In genomic region chr11:96970341-96970740, GRCm38 (mm10) we compare ENCODE assay signal across 10 mouse cellular contexts. TPM values are rescaled to one million over a fixed set of nuclear protein-coding genes. Genes with fewer than 3 reads are reported as not detected.
A peak's percentile ranks its signal among the peaks of the same experiment; 100 is the strongest.
DNase-seq lines count a peak whose midpoint lies in the region; ATAC-seq and TF ChIP-seq lines count a peak whose summit lies in the region.
"Had no signal": no experiment of that assay in that cellular context is flagged by ENCODE, and none has a peak within 500 bp of the region (broad histone marks: within the 10 kb centered on the region; RNA-seq: fewer than 3 reads in every experiment).

No protein-coding gene starts in this region.

- 28% methylated on average over 3 of the region's 3 CpGs for WGBS in heart, embryonic 15.5 days
- 46% methylated on average over 3 of the region's 3 CpGs for WGBS in lung, postnatal 0 days
- 62% methylated on average over 3 of the region's 3 CpGs for WGBS in intestine, postnatal 0 days
- WGBS in stomach, postnatal 0 days: 38% methylated on average over 3 of the region's 3 CpGs

- TF ChIP-seq EP300 in lung, postnatal 0 days (IDR thresholded peaks at IDR 0.05): no peak
- TF ChIP-seq EP300 in stomach, postnatal 0 days (optimal IDR thresholded peaks at IDR 0.05): no peak

- no peaks in the 10 kb centered on the region for H3K36me3 ChIP-seq in heart, embryonic 15.5 days
- no peaks in the 10 kb centered on the region for H3K36me3 ChIP-seq in lung, postnatal 0 days (ENCODE audit: insufficient read depth, low read length)
- H3K36me3 ChIP-seq in intestine, postnatal 0 days (ENCODE audit: control insufficient read depth, insufficient read depth): no peaks in the 10 kb centered on the region; the same call in 1 of the 2 replicates
- no peaks in the 10 kb centered on the region for H3K36me3 ChIP-seq in stomach, postnatal 0 days (ENCODE audit: control insufficient read depth, insufficient read depth, low read length)

- H3K9me3 ChIP-seq in heart, embryonic 15.5 days (replicated peaks): no peaks in the 10 kb centered on the region
- H3K9me3 ChIP-seq in lung, postnatal 0 days (ENCODE audit: low read length): no peaks in the 10 kb centered on the region
- no peaks in the 10 kb centered on the region for H3K9me3 ChIP-seq in intestine, postnatal 0 days (ENCODE audit: control insufficient read depth)
- no peaks in the 10 kb centered on the region for H3K9me3 ChIP-seq in stomach, postnatal 0 days (ENCODE audit: control insufficient read depth, low read length)
- H3K9me3 ChIP-seq: forebrain, embryonic 10.5 days had no signal

- H3K4me3 ChIP-seq in heart, embryonic 15.5 days: no peak overlapping the region
- H3K4me3 ChIP-seq in lung, postnatal 0 days (ENCODE audit: low read depth, low read length): no peak overlapping the region
- no peak overlapping the region for H3K4me3 ChIP-seq in intestine, postnatal 0 days (ENCODE audit: low read depth, low read length)
- H3K4me3 ChIP-seq in stomach, postnatal 0 days (ENCODE audit: low read depth, low read length): no peak overlapping the region
- H3K4me3 ChIP-seq: forebrain, embryonic 10.5 days had no signal

- no peak for TF ChIP-seq CTCF in lung, postnatal 0 days (IDR thresholded peaks at IDR 0.05)
- TF ChIP-seq CTCF in intestine, postnatal 0 days (IDR thresholded peaks at IDR 0.05; ENCODE audit: low read depth): no peak
- no peak for TF ChIP-seq CTCF in stomach, postnatal 0 days (IDR thresholded peaks at IDR 0.05; ENCODE audit: low read depth)

- H3K4me2 ChIP-seq in heart, embryonic 15.5 days: 0 out of 2 replicates have a peak overlapping the region, but pooled peaks have one; percentile 8
- no peak overlapping the region for H3K4me2 ChIP-seq in lung, postnatal 0 days (replicated peaks; ENCODE audit: low read depth, low read length)
- H3K4me2 ChIP-seq in intestine, postnatal 0 days (replicated peaks; ENCODE audit: low read depth): no peak overlapping the region
- peak overlapping the region; percentile 21; the same call in 1 of the 2 replicates for H3K4me2 ChIP-seq in stomach, postnatal 0 days (replicated peaks; ENCODE audit: low read depth)

- ATAC-seq in heart, embryonic 15.5 days (replicated peaks; ENCODE audit: insufficient number of reproducible peaks, insufficient read depth, low FRiP score, low read depth): no peak
- ATAC-seq in lung, postnatal 0 days: no peak
- ATAC-seq in intestine, postnatal 0 days: no peak
- no peak for ATAC-seq in stomach, postnatal 0 days (ENCODE audit: low FRiP score, low TSS enrichment)
- ATAC-seq in activated CD4-positive, CD25-positive, alpha-beta regulatory T cell, adult 4 months: no peak

- H3K9ac ChIP-seq in heart, embryonic 15.5 days: peak overlapping the region; percentile 5; the same call in 1 of the 2 replicates
- 0 out of 2 replicates have a peak overlapping the region, but pooled peaks have one; percentile 12 for H3K9ac ChIP-seq in lung, postnatal 0 days (replicated peaks; ENCODE audit: low read depth)
- H3K9ac ChIP-seq in intestine, postnatal 0 days (ENCODE audit: low read depth, low read length): no peak overlapping the region
- no peak overlapping the region for H3K9ac ChIP-seq in stomach, postnatal 0 days (ENCODE audit: low read length)

- peaks cover 79% of the 10 kb centered on the region for H3K4me1 ChIP-seq in heart, embryonic 15.5 days (replicated peaks)
- peaks cover 56% of the 10 kb centered on the region for H3K4me1 ChIP-seq in lung, postnatal 0 days (ENCODE audit: insufficient read depth, low read depth, low read length)
- peaks cover 14% of the 10 kb centered on the region for H3K4me1 ChIP-seq in intestine, postnatal 0 days (replicated peaks; ENCODE audit: control insufficient read depth, insufficient read depth, low read length)
- H3K4me1 ChIP-seq in stomach, postnatal 0 days (replicated peaks; ENCODE audit: control insufficient read depth, insufficient read depth): peaks cover 13% of the 10 kb centered on the region; the same call in 1 of the 2 replicates

- H3K27me3 ChIP-seq in heart, embryonic 15.5 days: no peaks in the 10 kb centered on the region
- H3K27me3 ChIP-seq in lung, postnatal 0 days (replicated peaks; ENCODE audit: insufficient read depth, low read length): no peaks in the 10 kb centered on the region
- H3K27me3 ChIP-seq in intestine, postnatal 0 days (replicated peaks; ENCODE audit: control insufficient read depth, insufficient read depth, low read length): no peaks in the 10 kb centered on the region
- H3K27me3 ChIP-seq in stomach, postnatal 0 days (ENCODE audit: control insufficient read depth, insufficient read depth, low read length): no peaks in the 10 kb centered on the region

- H3K27ac ChIP-seq in heart, embryonic 15.5 days: peak overlapping the region; percentile 99
- peak overlapping the region; percentile 83 for H3K27ac ChIP-seq in lung, postnatal 0 days (ENCODE audit: low read length)
- H3K27ac ChIP-seq in intestine, postnatal 0 days (ENCODE audit: low read depth, low read length): peak overlapping the region; percentile 52
- peak overlapping the region; percentile 88 for H3K27ac ChIP-seq in stomach, postnatal 0 days (replicated peaks)

- DNase-seq in heart, postnatal 4 days: no peak
- DNase-seq in lung, postnatal 0 days (ENCODE audit: low spot score): no peak
- no peak for DNase-seq in lung, postnatal 25 days (ENCODE audit: low spot score)
- DNase-seq in stomach, postnatal 0 days (ENCODE audit: low spot score): no peak
- no peak for DNase-seq in Muller cell, postnatal 12 days (ENCODE audit: inconsistent ontology term)

RNA-seq across cellular contexts. Expression of gene Sp2, which starts 12.4 kb away (rescaled TPM):
- polyA plus RNA-seq in heart, embryonic 15.5 days (2015; fragmentation: Nextera tagmentation; extraction: Ambion mirVana): 12.9 and 18.2 TPM in 2 replicates
- total RNA-seq in heart, postnatal 4 days (2021): 10 to 100 TPM; 18.8 to 19.3 TPM
- 9.1 and 10.6 TPM in 2 replicates for polyA plus RNA-seq in lung, postnatal 0 days (2015; fragmentation: Nextera tagmentation; extraction: Ambion mirVana)
- 7.7 and 8.2 TPM in 2 replicates for polyA plus RNA-seq in intestine, postnatal 0 days (2015; fragmentation: Nextera tagmentation; extraction: Ambion mirVana)
- 5.8 and 7.1 TPM in 2 replicates for polyA plus RNA-seq in stomach, postnatal 0 days (2015; fragmentation: Nextera tagmentation; extraction: Ambion mirVana)
- 10 to 100 TPM; 22.5 to 26.6 TPM for polyA plus RNA-seq in activated CD4-positive, CD25-positive, alpha-beta regulatory T cell, adult 4 months (2017; shearing (Covaris generic))

RNA-seq across cellular contexts. Expression of gene Pnpo, which starts 26.6 kb away (rescaled TPM):
- 65.2 and 74.8 TPM in 2 replicates for polyA plus RNA-seq in heart, embryonic 15.5 days (2015; fragmentation: Nextera tagmentation; extraction: Ambion mirVana)
- total RNA-seq in heart, postnatal 4 days (2021): 10 to 100 TPM; 10.6 to 16.7 TPM
- polyA plus RNA-seq in lung, postnatal 0 days (2015; fragmentation: Nextera tagmentation; extraction: Ambion mirVana): 28.7 and 30.0 TPM in 2 replicates
- 145 and 158 TPM in 2 replicates for polyA plus RNA-seq in intestine, postnatal 0 days (2015; fragmentation: Nextera tagmentation; extraction: Ambion mirVana)
- polyA plus RNA-seq in stomach, postnatal 0 days (2015; fragmentation: Nextera tagmentation; extraction: Ambion mirVana): 56.7 and 57.1 TPM in 2 replicates
- polyA plus RNA-seq in activated CD4-positive, CD25-positive, alpha-beta regulatory T cell, adult 4 months (2017; shearing (Covaris generic)): 10 to 100 TPM; 25.6 to 33.4 TPM

RNA-seq across cellular contexts. Expression of gene Prr15l, which starts 42.4 kb away (rescaled TPM):
- polyA plus RNA-seq in heart, embryonic 15.5 days (2015; fragmentation: Nextera tagmentation; extraction: Ambion mirVana): 1.7 and 2.9 TPM in 2 replicates
- under 1 TPM; 0.32 to 0.36 TPM for total RNA-seq in heart, postnatal 4 days (2021)
- 126 and 127 TPM in 2 replicates for polyA plus RNA-seq in lung, postnatal 0 days (2015; fragmentation: Nextera tagmentation; extraction: Ambion mirVana)
- polyA plus RNA-seq in intestine, postnatal 0 days (2015; fragmentation: Nextera tagmentation; extraction: Ambion mirVana): 138 and 141 TPM in 2 replicates
- polyA plus RNA-seq in stomach, postnatal 0 days (2015; fragmentation: Nextera tagmentation; extraction: Ambion mirVana): 112 and 116 TPM in 2 replicates
- polyA plus RNA-seq in activated CD4-positive, CD25-positive, alpha-beta regulatory T cell, adult 4 months (2017; shearing (Covaris generic)): under 1 TPM in 1 of 2 experiments, not detected in 1; 0.15 TPM
- total RNA-seq: layer of hippocampus, postnatal 25 days had no signal

RNA-seq across cellular contexts. Expression of gene Sp6, which starts 42.9 kb away (rescaled TPM):
- polyA plus RNA-seq in heart, embryonic 15.5 days (2015; fragmentation: Nextera tagmentation; extraction: Ambion mirVana): 0.09 and 0.15 TPM in 2 replicates
- not detected for total RNA-seq in heart, postnatal 4 days (2021)
- 0.56 and 0.81 TPM in 2 replicates for polyA plus RNA-seq in lung, postnatal 0 days (2015; fragmentation: Nextera tagmentation; extraction: Ambion mirVana)
- 0.04 TPM in 1 of 2 replicates, not detected in the other for polyA plus RNA-seq in intestine, postnatal 0 days (2015; fragmentation: Nextera tagmentation; extraction: Ambion mirVana)
- polyA plus RNA-seq in stomach, postnatal 0 days (2015; fragmentation: Nextera tagmentation; extraction: Ambion mirVana): 21.2 and 22.0 TPM in 2 replicates
- polyA plus RNA-seq in activated CD4-positive, CD25-positive, alpha-beta regulatory T cell, adult 4 months (2017; shearing (Covaris generic)): not detected

RNA-seq across cellular contexts. Expression of gene Cdk5rap3, which starts 54.0 kb away (rescaled TPM):
- 45.2 and 58.7 TPM in 2 replicates for polyA plus RNA-seq in heart, embryonic 15.5 days (2015; fragmentation: Nextera tagmentation; extraction: Ambion mirVana)
- total RNA-seq in heart, postnatal 4 days (2021): 10 to 100 TPM; 34.6 to 35.6 TPM
- polyA plus RNA-seq in lung, postnatal 0 days (2015; fragmentation: Nextera tagmentation; extraction: Ambion mirVana): 46.4 and 48.0 TPM in 2 replicates
- polyA plus RNA-seq in intestine, postnatal 0 days (2015; fragmentation: Nextera tagmentation; extraction: Ambion mirVana): 64.1 and 68.9 TPM in 2 replicates
- polyA plus RNA-seq in stomach, postnatal 0 days (2015; fragmentation: Nextera tagmentation; extraction: Ambion mirVana): 61.7 and 64.9 TPM in 2 replicates
- polyA plus RNA-seq in activated CD4-positive, CD25-positive, alpha-beta regulatory T cell, adult 4 months (2017; shearing (Covaris generic)): 10 to 100 TPM; 86.7 to 92.1 TPM

Comparison
In these comparisons a context has a peak if more than half of its experiments do, and no peak if none do; other contexts are left out.
1. H3K4me2 ChIP-seq: peak in heart, embryonic 15.5 days (single experiment) and stomach, postnatal 0 days (single experiment); none in lung, postnatal 0 days (single experiment) and intestine, postnatal 0 days (single experiment).
2. H3K9ac ChIP-seq: peak in heart, embryonic 15.5 days (single experiment) and lung, postnatal 0 days (single experiment); none in intestine, postnatal 0 days (single experiment) and stomach, postnatal 0 days (single experiment).
3. RNA of gene Prr15l, which starts 42.4 kb away (polyA plus RNA-seq): 138 to 141 TPM in intestine, postnatal 0 days, 126 to 127 TPM in lung, postnatal 0 days and 112 to 116 TPM in stomach, postnatal 0 days; 1.7 to 2.9 TPM in heart, embryonic 15.5 days and 0.15 TPM in activated CD4-positive, CD25-positive, alpha-beta regulatory T cell, adult 4 months; every median in the first group is over 10 times any median in the second.
4. Peak in every context shown above with its lines, with median percentiles within 50 percentile points of each other: H3K27ac ChIP-seq.